In genomic region chr3:46583351-46583750, GRCm38 (mm10) we compare ENCODE assay signal across 16 mouse cellular contexts.
DNase-seq lines count a peak whose midpoint lies in the region.
"Had no signal": no experiment of that assay in that cellular context is flagged by ENCODE, and none has a peak within 500 bp of the region (broad histone marks: within the 10 kb centered on the region; RNA-seq: fewer than 3 reads in every experiment).

No protein-coding gene starts in this region.

- peak; percentile 4 to 30 for DNase-seq in frontal cortex, postnatal 36 days (ENCODE audit: low spot score in 2 of 2)
- no peak for DNase-seq in frontal cortex, postnatal 14 days (ENCODE audit: low spot score in 2 of 2)
- peak; percentile 38 for DNase-seq in right cerebral cortex, adult 18-20 months
- DNase-seq in right cerebral cortex, postnatal 10 days (ENCODE audit: low spot score in 2 of 2): no peak
- DNase-seq in telencephalon, adult 2 months (ENCODE audit: low read depth, low spot score): peak; percentile 80
- no peak for DNase-seq in gastrocnemius, postnatal 4 days (ENCODE audit: low spot score in 2 of 2)
- DNase-seq: adrenal gland, adult 2 months; adrenal gland, postnatal 14 days; cerebellum, adult 11-12 months; cerebellum, adult 8-10 months; cerebellum, postnatal 10 days; cerebellum, postnatal 36 days; embryo, embryonic 11 days; gastrocnemius, postnatal 25 days; heart, adult 2 months; heart, postnatal 14 days had no signal

Comparison
In these comparisons a context has a peak if more than half of its experiments do, and no peak if none do; other contexts are left out.
1. DNase-seq: peak in frontal cortex, postnatal 36 days (2 of 2), right cerebral cortex, adult 18-20 months (single experiment) and telencephalon, adult 2 months (single experiment); none in frontal cortex, postnatal 14 days (0 of 2), right cerebral cortex, postnatal 10 days (0 of 2) and gastrocnemius, postnatal 4 days (0 of 2).